Mouse (Mus musculus) adipocyte (in vitro differentiated cells): ENCODE measurements around the gene Mt3.
A peak's percentile ranks its signal among the peaks of the same experiment; 100 is the strongest.

ENCODE experiments used
- DNase-seq: peaks from one replicate; pipeline ENCODE4 v3.0.0-alpha.2; 2016; ENCODE audit warnings: low spot score

Mt3 gene

GRCm38 (mm10) chr8:94185791-94186190 lies 33.4 kb downstream of the Mt3 start:
- DNase-seq = no peak

- DNase-seq = no peak
Observed at GRCm38 (mm10) chr8:94186542-94186941, 34.1 kb downstream of the Mt3 start.

- no peak for DNase-seq
Observed at GRCm38 (mm10) chr8:94187290-94188002, 35.0 kb downstream of the Mt3 start.

GRCm38 (mm10) chr8:94189275-94190031 lies 37.0 kb downstream of the Mt3 start:
- DNase-seq = peak; percentile 90

- no peak for DNase-seq
Observed at GRCm38 (mm10) chr8:94191101-94191691, 38.8 kb downstream of the Mt3 start.

- DNase-seq = peak; percentile 55
Observed at GRCm38 (mm10) chr8:94192926-94193325, 40.5 kb downstream of the Mt3 start.

GRCm38 (mm10) chr8:94194591-94195223 lies 42.3 kb downstream of the Mt3 start:
- DNase-seq = peak; percentile 75

- DNase-seq = peak; percentile 87
Observed at GRCm38 (mm10) chr8:94199202-94199869, 46.9 kb downstream of the Mt3 start.
